22 mouse cellular contexts compared by ENCODE assay signal in the genomic region with DNA sequence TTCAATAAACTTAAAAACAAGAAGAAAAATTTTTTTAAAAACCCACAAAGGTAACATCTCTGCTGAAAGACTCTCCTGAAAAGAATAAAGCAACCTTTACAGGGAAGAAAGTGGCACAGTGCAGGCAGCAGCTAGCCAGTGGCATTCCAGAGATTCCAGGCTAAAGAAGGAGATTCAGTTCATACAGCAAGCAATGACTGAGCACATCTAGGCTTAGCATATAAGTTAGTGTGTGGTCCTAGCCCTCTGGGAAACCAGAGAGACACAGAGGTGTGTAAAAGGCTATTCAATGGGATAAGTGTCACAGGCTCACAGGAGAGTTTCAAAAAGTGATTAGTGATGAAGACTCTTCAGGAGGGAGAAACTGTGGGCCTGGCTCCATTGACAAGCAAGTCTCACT.
DNase-seq lines count a peak whose midpoint lies in the region; ATAC-seq and TF ChIP-seq lines count a peak whose summit lies in the region.
"Had no signal": no experiment of that assay in that cellular context is flagged by ENCODE, and none has a peak within 500 bp of the region (broad histone marks: within the 10 kb centered on the region; RNA-seq: fewer than 3 reads in every experiment).

No protein-coding gene starts in this region.

- no peak overlapping the region for H3K4me3 ChIP-seq in lung, embryonic 14.5 days (ENCODE audit: low read depth, low read length)
- H3K4me3 ChIP-seq: erythroblast, embryonic 14.5 days; kidney, embryonic 15.5 days; limb, embryonic 12.5 days; liver, embryonic 13.5 days had no signal

- DNase-seq in lung, embryonic 14.5 days: peak; percentile 16
- no peak for DNase-seq in lung, adult 18-20 months
- DNase-seq in R1 (ENCODE audit: low read depth, low spot score) (peak; percentile 8), adipocyte (ENCODE audit: low spot score) (no peak)
- DNase-seq in embryo, embryonic 9.5 days (ENCODE audit: extremely low spot score): peak; percentile 39
- DNase-seq in yolk sac, embryonic 10.5 days (ENCODE audit: low spot score): peak; percentile 9
- DNase-seq in adrenal gland, postnatal 10 days: no peak
- DNase-seq: cerebellum, adult 9-10 months; heart, postnatal 14 days; kidney, postnatal 4 days; liver, embryonic 13.5 days; right cerebral cortex, postnatal 4 days; thymus, adult 2 months had no signal

- H3K4me2 ChIP-seq in lung, embryonic 14.5 days: no peak overlapping the region
- H3K4me2 ChIP-seq: heart, embryonic 11.5 days; hindbrain, embryonic 14.5 days; kidney, embryonic 15.5 days; limb, embryonic 12.5 days; liver, embryonic 13.5 days had no signal

- no peak for TF ChIP-seq CTCF in lung, embryonic 14.5 days (IDR thresholded peaks at IDR 0.05; ENCODE audit: low read depth)

- no peak overlapping the region for H3K27ac ChIP-seq in lung, embryonic 14.5 days (ENCODE audit: low read depth)
- H3K27ac ChIP-seq: hindbrain, embryonic 14.5 days; kidney, embryonic 15.5 days; limb, embryonic 12.5 days; liver, embryonic 13.5 days; macrophage had no signal

- no peak overlapping the region for H3K9ac ChIP-seq in lung, embryonic 14.5 days
- H3K9ac ChIP-seq: hindbrain, embryonic 14.5 days; kidney, embryonic 15.5 days; limb, embryonic 12.5 days; liver, embryonic 13.5 days had no signal

- H3K4me1 ChIP-seq in lung, embryonic 14.5 days (ENCODE audit: insufficient read depth): no peaks in the 10 kb centered on the region
- H3K4me1 ChIP-seq: kidney, embryonic 15.5 days; liver, embryonic 13.5 days had no signal

- no peaks in the 10 kb centered on the region for H3K36me3 ChIP-seq in lung, embryonic 14.5 days (ENCODE audit: insufficient read depth)
- H3K36me3 ChIP-seq: kidney, embryonic 15.5 days; limb, embryonic 12.5 days; liver, embryonic 13.5 days had no signal

- no peaks in the 10 kb centered on the region for H3K9me3 ChIP-seq in lung, embryonic 14.5 days (ENCODE audit: low read depth, low read length)
- H3K9me3 ChIP-seq: kidney, embryonic 15.5 days; limb, embryonic 12.5 days; liver, embryonic 13.5 days had no signal

- H3K27me3 ChIP-seq in lung, embryonic 14.5 days (ENCODE audit: insufficient read depth, low read length): no peaks in the 10 kb centered on the region
- H3K27me3 ChIP-seq: kidney, embryonic 15.5 days; limb, embryonic 12.5 days; liver, embryonic 13.5 days had no signal

- peak; percentile 62; the same call in 1 of the 2 replicates for ATAC-seq in lung, embryonic 14.5 days (ENCODE audit: insufficient read depth)
- ATAC-seq: forebrain, embryonic 16.5 days; intestine, embryonic 16.5 days; midbrain, embryonic 16.5 days had no signal

Comparison
In these comparisons a context has a peak if more than half of its experiments do, and no peak if none do; other contexts are left out.
1. DNase-seq: peak in lung, embryonic 14.5 days (single experiment), R1 (single experiment), embryo, embryonic 9.5 days (single experiment) and yolk sac, embryonic 10.5 days (single experiment); none in lung, adult 18-20 months (0 of 2), adipocyte (single experiment) and adrenal gland, postnatal 10 days (single experiment).